Mouse (Mus musculus) liver, postnatal 0 days (tissue): Measurements from ENCODE around the gene Myom1.

Source experiments
- CTCF ChIP-seq: sonication (generic); IDR thresholded peaks from 2 replicates; pipeline ENCODE4 v1.5.1; 2016; ENCODE audit warnings: antibody characterized with exemption, low read depth
- EP300 ChIP-seq: IDR thresholded peaks from 2 replicates; pipeline ENCODE4 v1.6.1; 2016; ENCODE audit warnings: antibody characterized with exemption, low read depth, mild to moderate bottlenecking

- TF ChIP-seq CTCF (no peak), EP300 (no peak)
These were observed 36.4 kb downstream of the Myom1 start for GRCm38 (mm10) chr17:71038812-71039211.
